Mouse (Mus musculus) mammary gland, adult 2 months (tissue): Measurements from ENCODE around the gene Ereg. TPM values are rescaled to one million over a fixed set of nuclear protein-coding genes. Genes with fewer than 3 reads are reported as not detected.

Source experiments
- polyA plus RNA-seq: library from polyadenylated mRNA; depleted of rRNA; stranded (reverse); fragments of >200 nt; gene quantifications from 2 replicates; pipeline ENCODE4 v1.2.3, GENCODE M21; 2012; ENCODE audit warnings: low replicate concordance; rRNA removed

The Ereg gene
- 0.14 TPM in 1 of 2 replicates, not detected in the other for polyA plus RNA-seq

GRCm38 (mm10) chr5:91074450-91074950 is at the start of gene Ereg:
Gene Ereg, plus strand, starts transcription at chr5:91074622.

GRCm38 (mm10) chr5:91027164-91027563 is 47.3 kb upstream of the Ereg start, which contains the start of gene Epgn:
Gene Epgn, plus strand, starts transcription at chr5:91027464.

GRCm38 (mm10) chr5:91139446-91139873 is 65.0 kb downstream of the Ereg start, which contains the start of gene Areg:
Gene Areg, plus strand, starts transcription at chr5:91139599.

Other genes starting within 250 kb of the Ereg start
- 4.5 and 6.4 TPM in 2 replicates for gene Cxcl1, start 183.4 kb upstream of the Ereg start, polyA plus RNA-seq
- 0.69 and 1.6 TPM in 2 replicates for gene Cxcl2, start 170.8 kb upstream of the Ereg start, polyA plus RNA-seq
- 20.2 and 59.8 TPM in 2 replicates for gene Mthfd2l, start 143.5 kb upstream of the Ereg start, polyA plus RNA-seq
- 0.16 TPM in 1 of 2 replicates, not detected in the other for gene Epgn, start 47.2 kb upstream of the Ereg start, polyA plus RNA-seq
- 82.1 and 252 TPM in 2 replicates for gene Areg, start 65.0 kb downstream of the Ereg start, polyA plus RNA-seq